Mouse (Mus musculus): Measurements from ENCODE around the gene Kcnmb2.

Gene Kcnmb2

DNA sequence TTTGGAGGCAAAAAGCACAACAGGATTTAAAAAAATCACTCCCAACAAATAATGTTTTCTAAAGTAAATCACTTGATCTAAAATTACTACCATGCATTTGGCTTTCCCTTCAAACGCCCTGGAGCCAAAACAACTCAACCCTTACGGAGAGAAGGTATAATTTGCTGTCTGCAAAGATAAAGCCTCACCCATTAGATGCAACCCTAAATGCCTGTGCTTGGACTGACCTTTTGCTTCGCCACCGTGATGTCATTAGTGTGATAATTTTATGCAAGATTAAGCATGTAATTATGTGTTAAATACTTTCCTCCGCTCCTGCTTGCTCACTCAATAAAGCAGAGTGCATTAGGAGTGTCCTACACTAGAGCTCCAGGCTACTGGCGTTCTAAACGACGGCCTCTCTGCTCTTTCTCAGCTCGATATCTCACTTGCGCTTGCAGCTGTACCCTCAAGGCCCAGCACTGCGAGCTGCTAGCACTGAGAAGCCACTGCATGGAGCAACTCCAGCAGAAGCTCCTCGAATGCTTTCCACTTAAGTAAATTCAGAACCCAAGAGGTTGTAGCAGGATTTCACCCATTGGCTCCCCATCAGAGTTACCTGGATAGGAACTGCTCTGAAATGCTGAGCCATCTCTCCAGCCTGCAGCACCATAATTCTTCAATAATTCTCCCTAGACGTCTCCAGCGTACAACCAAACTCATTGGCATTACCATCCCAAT lies 247.7 kb downstream of the Kcnmb2 start:
- no peak for DNase-seq

DNA sequence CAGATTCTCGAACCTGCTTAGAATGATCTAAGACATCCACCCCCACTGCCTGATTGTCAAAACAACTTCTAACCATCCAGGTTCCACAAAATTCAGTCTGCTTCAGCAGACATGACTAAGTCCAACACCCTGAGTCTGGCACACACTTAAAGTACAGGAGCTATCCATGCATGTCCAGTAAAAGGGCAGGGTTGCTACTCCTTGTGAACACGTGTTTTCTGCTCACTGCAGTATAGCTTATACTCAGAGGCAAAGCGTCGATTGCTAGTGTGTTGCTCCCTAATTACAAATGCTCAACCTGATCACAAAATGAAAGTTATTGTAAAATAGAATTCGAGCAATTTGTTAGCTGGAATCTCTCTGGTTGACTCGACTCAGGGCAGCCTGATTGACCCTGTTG lies 278.2 kb downstream of the Kcnmb2 start:
- DNase-seq: no peak

DNA sequence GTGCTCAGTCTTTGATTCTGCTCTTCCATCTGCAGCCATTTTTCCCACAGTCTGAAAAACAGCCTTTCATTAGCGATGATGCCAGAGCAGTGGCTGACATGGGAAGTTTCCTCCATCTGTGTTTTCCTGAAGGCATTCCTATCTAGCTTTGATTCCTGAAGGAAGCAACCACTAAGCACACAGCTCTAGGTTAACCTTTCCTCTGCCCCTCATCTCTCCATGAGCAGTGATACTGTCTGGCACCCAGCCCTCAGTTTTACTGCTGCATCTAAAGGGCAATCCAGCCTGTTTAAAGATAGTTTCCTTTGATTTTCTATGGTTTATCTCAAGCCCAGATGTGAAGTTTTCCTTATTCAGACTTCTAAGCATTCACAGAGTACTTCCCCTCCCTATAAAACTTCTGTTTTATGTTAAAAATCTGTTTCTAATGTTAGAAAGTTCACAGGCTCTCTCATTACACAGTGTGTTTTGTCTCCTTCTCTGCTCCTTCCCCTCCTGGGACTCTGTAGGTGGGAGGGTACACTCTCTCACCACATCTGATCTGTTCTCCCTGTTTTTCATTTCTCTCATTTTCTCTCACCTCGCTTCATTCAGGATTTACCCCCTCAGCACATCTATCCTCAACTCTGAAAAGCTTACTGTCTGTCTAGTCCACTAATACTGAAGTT lies 283.7 kb downstream of the Kcnmb2 start:
- no peak for DNase-seq

DNA sequence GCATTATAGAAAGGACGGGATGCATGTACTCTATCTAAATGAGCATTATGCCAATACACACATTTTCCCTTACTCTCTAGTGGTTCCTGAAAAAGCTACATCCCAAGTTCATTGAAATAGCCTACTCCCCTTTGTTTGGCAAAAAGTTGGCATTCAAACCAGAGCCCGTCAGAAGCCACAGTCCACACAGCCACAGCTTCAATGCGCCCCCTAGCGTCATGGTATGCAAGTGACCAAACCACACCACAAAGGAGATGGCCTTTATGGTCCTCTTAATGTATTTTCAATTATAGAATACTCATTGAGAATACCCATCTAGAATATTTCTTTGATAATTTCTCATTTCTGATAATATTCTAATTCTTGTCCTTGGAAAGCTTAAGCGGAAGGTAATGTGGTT lies 286.2 kb downstream of the Kcnmb2 start:
- peak; percentile 1 for DNase-seq

DNA sequence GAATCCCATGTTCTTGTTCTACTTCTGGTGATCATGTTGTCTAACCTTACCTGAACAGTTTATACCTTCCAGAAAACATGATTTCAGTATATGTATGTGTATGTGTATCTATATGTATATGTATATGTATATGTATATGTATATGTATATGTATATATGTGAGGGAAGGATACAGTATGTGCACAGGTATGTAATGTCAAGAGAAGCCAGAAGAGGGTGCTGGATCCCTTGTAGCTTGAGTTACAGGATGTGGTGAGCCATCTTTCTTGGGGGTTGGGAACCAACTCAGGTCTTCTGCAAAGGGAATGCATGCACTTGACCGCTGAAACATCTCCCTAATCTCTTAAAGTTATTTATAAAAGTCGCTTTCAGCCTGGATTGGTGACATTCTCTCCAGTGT lies 286.6 kb downstream of the Kcnmb2 start:
- no peak for DNase-seq

DNA sequence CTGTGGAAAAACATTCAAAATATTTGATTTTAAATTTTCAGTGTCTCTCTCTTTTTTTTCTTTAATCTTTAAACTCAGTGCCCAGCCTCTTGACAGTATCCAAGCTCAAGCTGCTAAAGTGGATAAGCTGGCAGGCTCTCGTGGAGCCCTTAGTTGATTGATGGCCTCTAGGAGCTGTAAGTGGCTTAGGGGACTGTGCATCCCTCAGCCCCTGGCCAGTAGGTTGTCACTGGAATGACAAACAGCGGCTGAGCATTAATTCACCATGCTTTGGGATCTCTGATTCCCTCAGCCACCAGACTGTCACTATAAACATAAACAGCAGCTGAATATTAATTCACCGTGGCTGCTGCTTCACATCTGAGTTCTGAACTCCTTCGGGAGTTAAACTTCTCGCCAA lies 287.6 kb downstream of the Kcnmb2 start:
- DNase-seq: no peak

DNA sequence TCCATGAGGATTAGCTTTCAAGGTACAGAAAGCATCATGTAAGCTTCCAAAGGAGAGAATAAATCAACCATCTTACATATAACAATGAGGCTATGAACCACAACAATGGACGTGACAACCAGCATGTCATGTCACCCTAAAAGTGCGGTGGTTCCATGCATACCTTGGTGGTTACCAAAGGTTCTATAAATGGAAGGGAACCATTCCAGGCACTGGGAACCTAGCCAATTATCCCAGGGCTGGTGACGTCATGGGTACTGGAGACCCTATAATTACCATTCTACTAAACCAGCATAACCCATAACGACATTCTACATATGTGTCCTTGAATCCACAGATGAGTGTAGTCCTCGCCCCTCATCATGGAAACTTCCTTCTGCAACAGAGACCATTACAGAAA lies 291.7 kb downstream of the Kcnmb2 start:
- no peak for DNase-seq

DNA sequence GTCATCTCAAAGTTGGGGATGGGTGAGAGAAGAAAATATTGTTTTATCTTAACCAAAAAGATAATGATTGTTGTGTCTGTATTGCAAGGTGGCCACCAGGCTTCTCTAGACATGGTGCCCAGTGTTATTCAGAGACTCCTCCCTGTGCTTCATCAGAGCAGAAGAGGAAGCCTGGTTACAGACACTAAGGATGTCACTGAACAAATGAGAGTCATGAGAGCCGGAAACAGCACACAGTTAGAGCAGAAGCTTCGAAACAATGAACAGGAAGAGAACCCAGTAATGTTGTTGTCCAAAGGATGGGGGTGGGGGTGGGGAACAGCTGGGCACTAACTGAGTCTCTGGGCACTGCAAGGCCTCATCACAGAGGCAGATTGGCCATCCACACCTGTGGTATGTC lies 324.4 kb downstream of the Kcnmb2 start:
- DNase-seq: no peak

DNA sequence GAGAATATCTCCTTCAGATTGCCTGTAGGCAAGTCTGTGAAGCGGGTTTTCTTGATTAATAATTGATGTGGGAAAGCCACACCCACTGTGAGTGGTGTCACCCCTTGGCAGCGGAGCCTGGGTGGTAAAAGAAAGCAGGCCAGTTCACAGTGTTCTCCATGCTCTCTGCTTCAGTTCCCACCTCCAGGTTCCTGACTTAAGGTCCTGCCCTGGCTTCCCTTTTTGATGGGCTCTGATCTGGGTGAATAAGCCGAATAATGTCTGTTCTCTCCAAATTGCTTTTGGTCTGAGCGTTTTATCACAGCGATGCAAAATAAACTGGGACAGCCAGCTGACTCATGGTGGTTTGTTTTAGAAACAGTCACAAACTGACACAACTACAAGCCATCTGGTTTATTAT lies 334.5 kb downstream of the Kcnmb2 start:
- no peak for DNase-seq

All from thymus, postnatal 25 days (tissue).